Mouse (Mus musculus) retina, embryonic 14.5 days (tissue): ENCODE results near the gene Brms1l.

Experiments
- DNase-seq: peaks from one replicate; pipeline ENCODE4 v3.0.0-alpha.2; 2015; ENCODE audit warnings: low spot score

Brms1l gene

DNA sequence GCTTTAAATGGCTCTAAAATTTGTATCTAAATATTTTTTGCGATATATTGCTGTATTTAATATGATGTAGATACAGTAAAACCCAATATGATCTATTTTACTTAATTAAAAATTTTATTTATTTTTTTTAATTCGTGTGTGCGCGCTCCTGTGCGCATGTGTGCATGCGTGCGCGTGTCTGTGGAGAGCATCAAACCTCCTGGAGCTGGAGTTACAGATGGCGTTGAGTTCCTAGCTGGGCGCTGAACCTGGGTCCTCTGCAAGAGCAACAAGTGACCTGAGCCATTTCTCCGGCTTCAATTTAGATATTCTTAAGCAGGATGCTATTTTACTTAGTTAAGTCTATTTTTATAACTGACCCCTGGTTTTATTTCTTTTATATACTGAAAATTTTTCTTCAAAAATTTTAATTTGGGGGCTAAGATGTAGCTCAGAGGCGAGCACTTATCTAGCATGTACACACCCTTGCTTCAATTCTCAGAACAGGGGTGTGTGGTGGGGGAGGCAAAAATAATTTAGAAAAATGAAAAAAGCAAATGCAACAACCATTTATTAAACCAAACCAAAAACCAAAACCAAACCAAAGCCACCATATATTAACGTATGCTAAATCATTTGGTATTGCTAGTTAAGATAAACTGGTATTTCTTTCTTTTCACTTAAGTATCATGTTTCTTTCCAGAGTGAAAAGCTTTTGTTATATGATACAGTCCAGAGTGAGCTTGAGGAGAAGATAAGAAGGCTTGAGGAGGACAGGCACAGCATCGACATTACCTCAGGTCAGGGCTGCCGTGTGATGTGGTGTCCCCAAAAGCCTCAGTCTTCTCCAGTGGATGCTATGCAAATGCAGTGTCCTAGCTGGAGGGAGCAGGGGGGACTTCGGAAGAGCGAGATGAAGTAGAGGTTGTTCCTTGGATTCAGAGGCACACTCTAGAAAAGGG is 23.6 kb downstream of the Brms1l start:
- no peak for DNase-seq

DNA sequence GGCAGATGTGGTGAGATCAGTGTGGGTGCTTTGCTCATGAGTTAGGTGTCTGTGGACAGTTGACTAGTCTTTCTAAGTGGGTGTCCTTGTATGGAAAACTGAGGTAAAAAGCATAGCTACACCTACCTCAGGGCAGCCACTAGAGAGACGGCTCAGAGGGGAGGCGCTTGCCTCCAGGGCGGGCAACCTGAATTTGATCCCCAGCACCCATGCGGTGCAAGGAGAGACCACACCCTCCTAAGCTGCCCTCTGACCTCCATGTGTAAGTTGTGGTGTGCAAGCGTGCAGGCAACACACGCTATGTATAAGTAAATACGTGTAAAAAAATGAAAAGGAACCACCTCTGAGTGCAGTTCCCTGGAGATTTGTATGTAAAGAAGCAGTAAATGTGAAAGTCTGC is 24.5 kb downstream of the Brms1l start:
- no peak for DNase-seq

DNA sequence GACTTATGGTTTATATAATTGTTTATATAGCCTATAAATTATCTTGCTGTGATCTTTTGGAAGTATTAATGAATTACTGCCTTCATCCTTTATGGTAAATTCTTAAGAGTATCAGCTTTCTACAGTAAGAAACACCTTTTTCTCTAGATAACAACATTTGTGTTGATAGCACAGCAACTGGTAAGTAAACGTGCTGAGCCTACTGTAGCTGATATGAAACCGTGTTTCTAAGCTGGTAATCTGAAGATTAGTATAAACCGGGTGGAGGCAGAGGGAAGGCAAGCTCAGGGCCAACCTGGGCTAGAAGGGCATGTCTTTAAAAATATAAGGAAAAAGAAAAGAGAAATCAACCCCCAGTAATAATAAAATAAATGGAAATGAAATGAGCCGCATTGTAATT is 31.6 kb downstream of the Brms1l start:
- DNase-seq, result no peak

DNA sequence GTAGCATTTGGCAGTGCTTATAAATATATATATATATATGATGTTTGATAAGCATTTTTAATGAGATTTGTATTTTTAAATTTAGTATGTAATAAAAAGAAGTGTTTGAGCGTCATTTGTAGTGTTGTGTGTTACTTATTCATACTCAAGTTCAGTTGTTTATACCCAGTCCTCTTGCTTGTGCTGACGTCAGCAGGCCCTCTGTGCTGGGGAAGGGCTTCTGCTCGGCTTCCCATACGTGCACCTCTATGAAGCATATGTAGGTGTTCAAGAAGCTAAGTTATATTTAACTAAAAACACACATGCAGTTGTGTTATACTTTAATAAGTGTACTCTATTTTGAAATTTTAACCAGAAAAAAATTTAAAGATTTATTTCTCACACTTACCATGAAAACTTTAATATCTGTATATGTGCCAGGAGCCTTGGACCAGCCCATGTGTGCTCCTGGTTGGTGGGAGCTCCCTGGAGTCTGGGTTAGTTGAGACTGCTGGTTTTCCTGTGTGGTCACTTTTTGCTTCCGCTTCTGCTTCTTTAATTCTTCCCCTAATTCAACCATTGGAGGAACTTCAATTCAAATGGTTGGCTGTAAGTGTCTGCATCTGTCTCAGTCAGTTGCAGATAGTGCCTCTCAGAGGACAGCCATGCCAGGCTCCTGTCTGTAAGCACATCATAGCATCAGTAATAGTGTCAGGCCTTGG is 33.6 kb downstream of the Brms1l start:
- no peak for DNase-seq

DNA sequence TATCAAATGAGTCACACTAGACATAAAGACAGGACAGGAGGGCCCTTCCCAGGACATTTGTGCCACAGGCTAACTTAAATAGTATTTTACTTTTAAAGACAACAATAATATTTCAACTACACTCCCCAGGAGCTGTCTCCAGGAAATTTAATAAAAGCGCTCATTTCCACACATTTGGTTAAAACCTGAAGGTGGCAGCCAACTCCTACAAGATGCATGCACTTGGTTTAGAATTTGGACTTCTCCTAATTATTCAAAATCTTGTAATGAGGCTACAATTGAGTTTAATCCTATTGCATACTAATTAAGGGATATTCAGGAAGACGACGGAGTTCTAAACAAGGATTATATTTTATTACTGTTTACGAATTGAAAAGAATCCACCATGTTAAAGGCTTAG is 49.3 kb downstream of the Brms1l start:
- peak; percentile 6 for DNase-seq

DNA sequence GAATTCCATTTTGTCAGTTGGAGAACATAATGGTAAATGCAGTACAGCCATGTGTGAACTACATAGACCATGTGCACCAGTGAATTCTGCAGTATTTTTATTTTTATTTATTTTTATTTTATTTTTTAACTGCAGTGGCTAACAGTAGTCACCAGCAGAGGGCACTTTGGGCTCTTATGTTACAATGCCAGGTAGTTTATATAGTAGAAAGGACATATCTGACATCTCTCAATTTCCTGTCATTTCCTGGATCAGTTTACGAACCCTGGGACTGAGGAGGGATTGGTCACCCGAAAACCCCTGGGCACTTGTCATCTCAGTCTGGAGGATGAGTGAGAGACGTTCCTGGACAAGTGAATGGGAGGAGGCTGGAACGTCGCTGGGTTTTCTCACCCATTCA is 52.4 kb downstream of the Brms1l start:
- peak; percentile 51 for DNase-seq

DNA sequence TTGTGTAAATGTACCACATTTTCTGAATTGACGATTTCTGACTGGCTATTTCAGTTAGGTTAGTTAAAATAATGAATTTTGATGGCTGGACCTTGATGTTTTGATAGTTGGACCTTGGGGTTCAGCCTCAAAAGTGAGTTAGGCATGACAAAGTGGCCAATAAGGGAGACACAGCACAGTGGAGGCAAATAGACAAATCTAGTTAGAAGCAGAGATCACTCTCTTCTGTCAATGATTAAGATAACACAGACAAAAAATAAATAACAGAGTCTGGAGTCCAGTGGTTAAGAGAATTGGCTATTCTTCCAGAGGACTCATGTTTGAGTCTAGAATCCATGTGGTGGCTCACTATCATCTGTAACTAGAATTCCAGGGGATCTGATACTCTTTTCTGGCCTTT is 68.7 kb downstream of the Brms1l start:
- DNase-seq, result no peak

DNA sequence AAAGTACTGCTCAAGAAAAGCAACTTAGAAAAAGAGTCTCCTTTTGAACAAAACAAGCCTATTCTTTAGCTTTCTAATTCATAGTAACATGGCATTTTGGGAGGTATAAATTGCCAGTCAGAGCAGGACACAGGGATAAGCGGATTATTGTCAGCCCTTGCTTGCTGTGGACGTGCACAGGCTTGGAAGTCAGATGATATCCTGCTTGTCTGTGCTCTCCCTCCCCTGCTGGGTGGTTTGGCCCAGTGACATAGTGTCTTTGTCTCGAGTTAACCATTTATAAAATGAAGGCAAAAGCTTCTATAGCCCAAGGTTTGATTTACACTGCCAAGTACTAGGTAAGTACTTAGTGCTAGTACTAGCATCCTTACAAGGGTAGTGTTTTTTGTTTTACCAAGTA is 76.0 kb downstream of the Brms1l start:
- DNase-seq, result peak; percentile 20

DNA sequence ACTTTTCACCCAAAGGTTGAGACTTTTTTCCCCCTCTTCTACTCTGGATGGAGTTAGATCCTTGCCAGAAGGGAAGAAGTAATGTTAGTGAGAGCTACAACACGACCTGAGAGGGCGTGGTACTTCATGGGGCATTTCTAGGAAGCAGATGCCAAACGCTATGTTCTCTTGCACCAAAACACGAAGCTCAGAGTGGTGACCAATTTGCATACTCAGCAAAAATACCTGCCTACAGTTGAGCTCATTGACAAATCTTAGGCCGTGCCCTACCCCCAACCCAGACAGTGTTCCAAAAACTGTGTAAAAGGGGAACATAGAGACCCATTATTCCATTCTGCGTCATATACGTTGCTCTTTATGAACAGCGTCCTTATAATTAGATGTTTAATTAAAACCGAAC is 77.1 kb downstream of the Brms1l start:
- no peak for DNase-seq

DNA sequence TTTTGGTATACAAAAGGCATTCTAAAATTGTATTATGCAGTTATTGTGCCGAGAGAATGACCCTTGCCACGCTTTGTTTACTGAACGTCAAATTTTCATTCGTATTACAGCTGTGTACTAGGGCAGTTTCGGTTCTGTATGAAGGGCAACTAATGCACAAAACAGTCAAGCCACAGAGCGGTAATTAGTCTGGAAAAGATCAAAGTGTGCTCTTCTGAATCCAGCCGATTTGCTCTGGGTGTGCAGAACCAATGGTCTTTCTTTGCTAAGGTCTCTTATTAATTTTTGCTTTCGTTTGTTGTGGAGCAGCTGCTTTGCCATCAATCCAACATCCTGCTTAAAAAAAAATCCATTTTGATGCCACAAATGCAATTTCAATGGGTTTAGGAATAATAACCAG is 80.1 kb downstream of the Brms1l start:
- peak; percentile 5 for DNase-seq

DNA sequence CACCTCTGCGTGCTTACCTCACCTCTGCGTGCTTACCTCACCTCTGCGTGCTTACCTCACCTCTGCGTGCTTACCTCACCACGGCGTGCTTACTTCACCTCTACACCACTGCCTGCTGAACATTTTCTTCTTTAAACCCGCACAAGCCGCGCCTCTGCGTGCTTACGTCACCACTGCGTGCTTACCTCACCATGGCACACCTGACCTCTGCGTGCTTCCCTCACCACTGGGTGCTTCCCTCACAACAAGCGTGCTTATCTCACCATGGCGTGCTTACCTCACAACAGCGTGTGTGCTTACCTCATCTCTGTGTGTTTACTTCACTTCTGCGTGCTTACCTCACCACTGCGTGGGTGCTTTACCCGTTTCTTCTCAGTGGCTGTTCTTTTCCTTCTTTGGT is 80.9 kb downstream of the Brms1l start:
- DNase-seq, result no peak
